Mouse (Mus musculus): ENCODE data around the gene Fkbpl.

The Fkbpl gene

DNA sequence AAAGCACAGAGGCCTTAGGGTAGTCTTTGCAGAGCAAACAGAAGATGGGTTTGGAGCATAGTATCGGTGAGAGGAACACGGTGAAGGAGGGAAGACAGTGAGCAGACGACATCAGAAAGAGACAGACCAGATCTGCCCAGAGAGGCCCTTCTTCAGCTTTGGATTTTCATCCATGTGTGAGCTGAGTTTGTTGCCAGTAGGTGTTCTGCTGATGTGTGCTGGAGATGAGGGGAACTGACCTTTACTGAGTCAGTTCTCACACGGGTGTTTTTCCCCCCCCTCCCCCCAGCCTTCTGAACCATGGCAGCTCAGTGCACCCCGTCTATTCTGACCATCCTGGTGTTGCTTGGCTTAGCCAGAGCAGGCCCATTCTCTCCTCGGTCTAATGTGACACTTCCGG lies 25.7 kb downstream of the Fkbpl start, which contains the start of gene Tnxb:
TSS of gene Tnxb (plus strand) at position 301 of the 400 bp plus-strand sequence.
- no peak for DNase-seq (ENCODE audit: low read depth, low spot score)

DNA sequence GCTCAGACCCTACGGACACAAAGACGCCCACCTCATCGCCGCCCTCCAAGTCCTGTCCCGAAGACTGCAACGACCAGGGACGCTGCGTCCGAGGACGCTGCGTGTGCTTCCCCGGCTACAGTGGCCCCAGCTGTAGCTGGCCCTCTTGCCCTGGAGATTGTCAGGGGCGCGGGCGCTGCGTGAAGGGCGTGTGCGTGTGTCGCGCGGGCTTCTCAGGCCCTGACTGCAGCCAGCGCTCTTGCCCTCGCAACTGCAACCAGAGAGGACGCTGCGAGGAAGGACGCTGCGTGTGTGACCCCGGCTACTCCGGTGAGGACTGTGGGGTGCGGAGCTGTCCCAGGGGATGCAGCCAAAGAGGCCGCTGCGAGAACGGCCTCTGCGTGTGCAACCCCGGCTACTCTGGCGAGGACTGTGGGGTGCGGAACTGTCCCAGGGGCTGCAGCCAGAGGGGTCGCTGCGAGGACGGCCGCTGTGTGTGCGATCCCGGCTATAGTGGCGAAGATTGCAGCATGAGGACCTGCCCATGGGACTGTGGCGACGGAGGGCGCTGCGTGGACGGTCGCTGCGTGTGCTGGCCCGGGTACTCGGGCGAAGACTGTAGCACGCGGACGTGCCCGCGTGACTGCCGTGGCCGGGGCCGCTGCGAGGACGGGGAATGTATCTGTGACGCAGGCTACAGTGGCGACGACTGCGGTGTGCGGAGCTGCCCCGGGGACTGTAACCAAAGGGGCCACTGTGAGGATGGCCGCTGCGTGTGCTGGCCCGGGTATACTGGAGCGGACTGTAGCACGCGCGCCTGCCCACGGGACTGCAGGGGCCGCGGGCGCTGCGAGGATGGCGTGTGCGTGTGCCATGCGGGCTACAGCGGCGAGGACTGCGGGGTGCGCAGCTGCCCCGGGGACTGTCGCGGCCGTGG lies 26.8 kb downstream of the Fkbpl start:
- DNase-seq (ENCODE audit: low read depth, low spot score), result no peak

GRCm38 (mm10) chr17:34672246-34672792 lies 27.8 kb downstream of the Fkbpl start:
- DNase-seq (ENCODE audit: low read depth, low spot score), result no peak

DNA sequence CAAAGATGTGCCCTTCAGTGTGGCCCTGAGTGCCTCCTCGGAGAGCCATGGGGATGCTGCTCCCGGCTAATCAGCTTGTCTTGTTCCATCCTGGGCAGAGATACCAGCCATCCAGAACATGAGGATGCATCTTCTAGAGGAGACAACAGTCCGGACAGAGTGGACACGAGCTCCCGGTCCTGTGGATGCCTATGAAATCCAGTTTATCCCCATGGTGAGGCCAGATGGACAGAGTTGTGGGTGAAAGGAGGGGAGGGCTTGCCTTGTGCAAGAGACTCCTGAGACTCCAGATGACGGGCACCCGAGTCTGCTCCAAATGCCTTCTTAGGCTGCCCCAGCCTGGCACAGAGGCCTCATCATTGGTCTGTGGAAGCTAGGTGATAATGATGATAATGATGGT lies 28.6 kb downstream of the Fkbpl start:
- no peak for DNase-seq (ENCODE audit: low read depth, low spot score)

DNA sequence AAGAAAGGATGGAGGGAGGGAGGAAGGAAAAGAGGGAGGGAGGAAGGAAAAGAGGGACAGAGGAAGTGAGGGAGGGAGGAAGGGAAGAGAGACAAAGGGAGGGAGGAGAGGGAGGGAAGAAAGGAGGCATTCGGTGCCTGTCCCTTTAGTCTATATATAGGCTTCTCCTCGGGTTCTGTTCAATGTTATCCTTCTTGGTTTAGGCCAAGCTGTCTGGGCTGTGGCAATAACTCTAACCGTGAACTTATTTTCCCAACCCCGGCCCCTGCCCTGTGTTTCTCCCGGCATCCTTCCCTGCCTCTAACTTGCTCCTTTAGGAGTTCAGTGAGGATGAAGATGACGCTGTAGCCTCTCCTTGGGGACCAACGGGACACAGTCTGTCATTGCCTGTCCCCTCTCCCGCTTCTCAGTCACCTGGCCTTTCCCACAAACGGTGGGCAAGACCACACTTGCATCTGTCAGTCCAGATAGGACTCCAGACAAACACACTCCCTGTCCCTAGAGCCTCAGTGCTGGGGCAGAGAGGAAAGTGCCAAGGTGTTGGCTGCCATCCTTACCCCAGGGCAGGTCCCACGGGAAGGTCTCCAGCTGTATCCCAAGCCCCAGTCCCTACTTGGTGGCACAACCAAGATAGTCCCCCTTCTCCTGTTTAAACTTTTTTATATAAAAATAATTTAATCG lies 30.1 kb downstream of the Fkbpl start:
- DNase-seq (ENCODE audit: low read depth, low spot score), result no peak

DNA sequence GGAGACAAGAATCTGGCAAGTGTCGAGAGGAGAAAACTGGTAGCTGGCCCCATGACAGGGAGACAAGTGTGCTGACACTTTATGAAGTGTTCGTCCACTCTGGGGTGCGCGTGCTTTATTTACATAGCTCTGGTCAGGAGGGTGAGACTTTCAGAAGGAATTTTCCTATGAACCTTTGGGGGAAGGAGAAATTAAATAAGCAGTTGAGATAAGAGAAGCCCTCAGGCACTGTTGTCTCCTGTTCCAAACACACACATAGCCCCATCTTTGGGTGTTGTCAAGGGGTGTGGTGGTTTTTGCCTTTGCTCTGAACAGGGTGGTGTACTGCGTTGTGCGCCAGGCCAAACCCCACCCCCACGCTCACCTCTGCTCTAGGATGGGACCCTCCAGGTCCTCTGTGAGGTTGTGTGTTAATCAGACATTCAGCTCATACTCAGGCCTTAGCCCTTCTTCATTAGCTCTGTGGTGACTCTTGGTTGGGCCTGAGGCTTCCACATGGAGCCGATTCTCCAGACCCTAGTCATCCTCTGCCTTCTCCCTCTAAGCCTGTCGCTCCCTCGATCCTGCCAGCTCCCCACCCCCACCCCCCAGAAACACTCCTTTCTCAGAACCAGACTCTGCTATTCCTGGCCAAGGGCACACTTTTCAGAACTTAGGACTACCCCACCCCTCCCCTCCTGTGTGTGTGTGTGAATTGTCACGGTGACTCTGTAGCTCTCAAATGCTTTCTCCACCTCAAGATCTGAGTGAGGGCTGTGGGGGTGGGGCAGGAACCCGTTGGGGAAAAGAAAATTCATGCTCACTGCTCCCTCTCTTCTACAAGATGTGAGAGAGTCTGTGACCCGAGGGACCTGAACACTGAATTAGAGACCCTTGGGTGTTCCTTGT lies 30.9 kb downstream of the Fkbpl start:
- no peak for DNase-seq (ENCODE audit: low read depth, low spot score)

GRCm38 (mm10) chr17:34676093-34676460 lies 31.5 kb downstream of the Fkbpl start:
- DNase-seq (ENCODE audit: low read depth, low spot score), result no peak

- DNase-seq (ENCODE audit: low read depth, low spot score), result no peak
These were observed 32.1 kb downstream of the Fkbpl start for GRCm38 (mm10) chr17:34676671-34677070.

DNA sequence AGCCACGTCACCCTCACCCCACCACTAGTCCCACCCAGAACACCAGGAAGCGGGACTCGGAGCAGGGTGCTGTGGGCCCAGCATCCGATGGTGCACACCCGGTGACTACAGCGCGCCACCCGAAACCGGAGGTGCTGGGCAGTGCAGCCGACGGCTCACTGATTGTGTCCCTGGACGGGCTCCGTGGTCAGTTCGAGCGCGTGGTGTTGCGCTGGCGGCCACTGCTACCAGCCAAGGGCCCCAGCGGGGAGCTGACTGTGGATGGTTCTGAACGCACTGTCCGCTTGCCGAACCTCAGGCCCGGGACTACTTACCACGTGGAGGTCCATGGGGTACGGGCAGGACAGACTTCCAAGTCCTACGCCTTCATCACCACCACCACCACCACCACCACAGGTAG lies 35.6 kb downstream of the Fkbpl start:
- DNase-seq (ENCODE audit: low read depth, low spot score), result no peak

GRCm38 (mm10) chr17:34680621-34681020 lies 36.1 kb downstream of the Fkbpl start:
- no peak for DNase-seq (ENCODE audit: low read depth, low spot score)

DNA sequence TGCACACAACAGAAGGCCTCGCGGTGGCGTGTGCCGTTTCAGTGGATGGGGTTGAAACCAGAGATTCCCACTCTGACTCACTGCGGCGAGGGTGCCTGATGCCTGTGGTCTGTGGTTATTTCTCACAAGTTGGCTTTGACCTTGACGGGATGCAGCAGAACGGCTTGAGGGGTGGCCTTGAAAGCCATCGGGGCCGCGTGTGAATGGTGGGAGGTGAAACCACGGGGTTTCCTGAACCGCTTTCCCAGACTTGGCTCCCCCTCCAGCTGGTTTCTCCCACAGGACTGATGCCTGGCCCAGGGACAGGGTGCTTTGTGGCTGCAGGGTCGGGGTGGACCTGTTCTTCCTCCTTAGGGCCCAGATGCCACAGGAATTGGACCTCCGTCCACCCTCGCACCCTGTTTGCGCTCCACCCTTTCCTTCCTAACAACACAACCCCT lies 36.6 kb downstream of the Fkbpl start:
- no peak for DNase-seq (ENCODE audit: low read depth, low spot score)

- DNase-seq (ENCODE audit: low read depth, low spot score), result no peak
These were observed 37.4 kb downstream of the Fkbpl start for GRCm38 (mm10) chr17:34681881-34682536.

GRCm38 (mm10) chr17:34683179-34683578 lies 38.6 kb downstream of the Fkbpl start:
- DNase-seq (ENCODE audit: low read depth, low spot score), result no peak

DNA sequence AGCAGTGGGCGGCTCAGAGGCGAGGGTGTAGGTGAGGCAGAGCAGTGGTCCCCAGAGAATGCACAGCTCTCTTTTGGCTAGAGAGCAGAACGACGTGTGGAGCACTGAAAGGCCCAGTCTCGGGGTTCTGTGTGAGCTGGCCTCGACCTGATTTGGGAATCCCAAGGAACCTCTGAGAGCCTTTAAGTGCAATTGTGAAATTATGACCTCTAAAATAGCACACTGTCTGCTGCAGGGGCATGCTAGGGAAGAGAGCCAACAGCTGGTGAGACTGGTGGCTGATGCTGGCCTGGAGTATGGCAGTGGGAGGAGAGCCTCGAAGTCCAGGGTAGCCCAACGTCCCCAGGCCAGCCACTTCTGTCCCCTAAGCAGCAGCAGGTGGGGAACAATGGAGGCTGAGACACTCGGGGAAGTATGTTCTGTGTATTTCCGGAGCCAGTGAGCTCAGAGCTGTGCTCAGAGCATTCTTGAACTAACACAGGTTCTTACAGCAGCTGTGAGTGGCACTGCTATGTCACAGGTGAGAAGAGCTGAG lies 39.2 kb downstream of the Fkbpl start:
- no peak for DNase-seq (ENCODE audit: low read depth, low spot score)

DNA sequence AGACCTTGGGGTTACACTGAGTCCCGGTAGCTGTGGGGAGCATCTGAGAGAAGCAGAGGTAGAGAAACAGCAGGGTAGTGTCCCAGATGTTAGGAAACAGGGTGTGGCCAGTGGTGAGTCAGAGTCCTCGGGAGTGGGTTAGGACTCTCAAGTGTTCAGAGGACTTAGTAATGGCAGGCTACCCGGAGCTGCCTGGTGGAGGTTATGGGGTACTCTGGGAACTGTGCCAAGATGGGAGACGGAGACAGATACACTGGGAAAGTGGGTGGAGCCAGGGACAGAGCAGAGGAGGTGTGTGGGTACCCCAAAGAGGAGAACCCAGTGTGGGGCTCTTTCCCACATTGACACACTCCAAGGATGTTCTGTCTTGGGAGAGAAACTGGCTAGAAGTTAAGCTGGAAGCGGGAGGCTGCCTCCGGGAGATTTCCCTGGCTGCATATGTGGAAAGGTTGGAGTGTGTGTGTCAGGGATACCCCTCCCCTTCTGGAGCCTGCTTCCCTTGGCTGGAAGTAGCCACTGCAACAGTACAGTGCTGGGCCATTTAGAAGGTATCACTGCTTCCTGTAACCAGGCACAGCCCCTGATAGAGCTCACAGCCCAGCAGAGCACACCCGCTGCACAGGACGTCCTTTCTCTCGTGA lies 39.8 kb downstream of the Fkbpl start:
- no peak for DNase-seq (ENCODE audit: low read depth, low spot score)

GRCm38 (mm10) chr17:34685120-34686110 lies 40.9 kb downstream of the Fkbpl start:
- peak; percentile 53 for DNase-seq (ENCODE audit: low read depth, low spot score)

- DNase-seq (ENCODE audit: low read depth, low spot score), result no peak
These were observed 44.3 kb downstream of the Fkbpl start for GRCm38 (mm10) chr17:34688889-34689288.

GRCm38 (mm10) chr17:34690458-34690857 lies 45.9 kb downstream of the Fkbpl start:
- no peak for DNase-seq (ENCODE audit: low read depth, low spot score)

- DNase-seq (ENCODE audit: low read depth, low spot score), result no peak
These were observed 48.3 kb downstream of the Fkbpl start for GRCm38 (mm10) chr17:34692906-34693305.
